Mouse (Mus musculus) lung, postnatal 4 days (tissue): Measurements from ENCODE around the gene Arih2.

Source experiments
- DNase-seq, 2 experiments: peaks; one replicate each; pipeline ENCODE4 v3.0.0; 2021

Gene Arih2

DNA sequence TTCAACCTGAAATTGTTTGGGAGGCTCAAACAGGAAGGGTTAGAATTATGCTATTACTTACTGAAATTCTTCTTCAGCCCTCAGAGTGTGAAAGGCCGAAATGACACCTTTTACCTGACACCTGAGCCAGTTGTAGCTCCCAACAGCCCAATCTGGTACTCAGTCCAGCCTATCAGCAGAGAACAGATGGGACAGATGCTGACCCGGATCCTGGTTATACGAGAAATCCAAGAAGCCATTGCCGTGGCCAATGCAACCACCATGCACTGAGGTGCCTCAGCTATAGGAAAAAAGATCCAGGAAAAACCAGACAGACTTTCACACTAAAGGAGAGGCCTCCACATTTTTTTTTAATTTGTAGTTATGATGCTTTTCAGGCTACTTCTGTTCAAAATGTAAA, 90.0 kb downstream of the Arih2 start:
- DNase-seq: no peak
